Mouse (Mus musculus) testis, adult 2 months (tissue): Measurements from ENCODE around the gene Ube2f. TPM values are rescaled to one million over a fixed set of nuclear protein-coding genes. Genes with fewer than 3 reads are reported as not detected.

ENCODE experiments used
- H3K27ac ChIP-seq: fragments of 200-500 bp; 2 replicates; pipeline ENCODE4 v1.5.1; 2012; ENCODE audit warnings: low read depth, low read length; ENCODE audit not compliant: control insufficient read depth, insufficient read depth
- H3K27me3 ChIP-seq: fragments of 200-500 bp; 2 replicates; pipeline ENCODE4 v1.6.1; 2012; ENCODE audit warnings: mild to moderate bottlenecking, low read length, moderate library complexity; ENCODE audit not compliant: control insufficient read depth, insufficient read depth
- H3K36me3 ChIP-seq: fragments of 200-500 bp; 2 replicates; pipeline ENCODE4 v1.6.1; 2012; ENCODE audit warnings: mild to moderate bottlenecking, low read length; ENCODE audit not compliant: control insufficient read depth, insufficient read depth
- H3K4me1 ChIP-seq: fragments of 200-500 bp; 2 replicates; pipeline ENCODE4 v1.6.1; 2012; ENCODE audit warnings: low read length; ENCODE audit not compliant: control insufficient read depth, insufficient read depth
- H3K4me3 ChIP-seq: fragments of 200-500 bp; 2 replicates; pipeline ENCODE4 v1.5.1; 2012; ENCODE audit warnings: low read depth, mild to moderate bottlenecking, low read length, moderate library complexity, mixed read lengths; ENCODE audit not compliant: control insufficient read depth
- CTCF ChIP-seq: fragments of 200-500 bp; IDR thresholded peaks from 2 replicates; pipeline ENCODE4 v1.5.1; 2012; ENCODE audit warnings: low read depth, mild to moderate bottlenecking, inconsistent platforms, low read length, moderate library complexity; ENCODE audit not compliant: control insufficient read depth, insufficient read depth, insufficient replicate concordance
- POLR2A ChIP-seq: fragments of 200-500 bp; IDR thresholded peaks from 2 replicates; pipeline ENCODE4 v1.6.1; 2012; ENCODE audit warnings: low read depth, mild to moderate bottlenecking, inconsistent platforms, low read length, moderate library complexity; ENCODE audit not compliant: control insufficient read depth
- polyA plus RNA-seq: library from polyadenylated mRNA; depleted of rRNA; stranded (reverse); fragments of >200 nt; gene quantifications from 2 replicates; pipeline ENCODE4 v1.2.3, GENCODE M21; 2012

The Ube2f gene
- polyA plus RNA-seq, 1 experiment = 159 TPM

- Histone ChIP-seq H3K27ac (no peak overlapping the region), H3K4me1 (no peaks in the 10 kb centered on the region), H3K4me3 (no peak overlapping the region), H3K36me3 (no peaks in the 10 kb centered on the region; the same call in 1 of the 2 replicates), H3K27me3 (no peaks in the 10 kb centered on the region)
- TF ChIP-seq CTCF (no peak), POLR2A (no peak)
Observed at GRCm38 (mm10) chr1:91277480-91277879, 27.4 kb downstream of the Ube2f start.

- Histone ChIP-seq H3K4me1 (no peaks in the 10 kb centered on the region), H3K36me3 (no peaks in the 10 kb centered on the region; the same call in 1 of the 2 replicates), H3K4me3 (no peak overlapping the region), H3K27ac (no peak overlapping the region), H3K27me3 (no peaks in the 10 kb centered on the region)
- no peak for TF ChIP-seq CTCF
- no peak for TF ChIP-seq POLR2A
Observed at GRCm38 (mm10) chr1:91278410-91279119, 28.5 kb downstream of the Ube2f start.

- no peaks in the 10 kb centered on the region; the same call in 1 of the 2 replicates for H3K36me3 ChIP-seq
Observed at GRCm38 (mm10) chr1:91279126-91279525, 29.0 kb downstream of the Ube2f start.

GRCm38 (mm10) chr1:91282582-91282981 is 32.5 kb downstream of the Ube2f start:
- Histone ChIP-seq H3K27ac (no peak overlapping the region), H3K4me1 (no peaks in the 10 kb centered on the region), H3K36me3 (peaks cover 2% of the 10 kb centered on the region), H3K4me3 (no peak overlapping the region), H3K27me3 (no peaks in the 10 kb centered on the region)
- TF ChIP-seq POLR2A = no peak
- TF ChIP-seq CTCF = no peak

More at GRCm38 (mm10) chr1:91279126-91279525, 29.0 kb downstream of the Ube2f start:
- Histone ChIP-seq H3K27ac (no peak overlapping the region), H3K4me1 (no peaks in the 10 kb centered on the region), H3K4me3 (no peak overlapping the region), H3K27me3 (no peaks in the 10 kb centered on the region)
- no peak for TF ChIP-seq POLR2A

GRCm38 (mm10) chr1:91289375-91289774 is 39.3 kb downstream of the Ube2f start:
- H3K4me1 ChIP-seq = no peaks in the 10 kb centered on the region
- no peaks in the 10 kb centered on the region for H3K27me3 ChIP-seq
- H3K36me3 ChIP-seq = peaks cover 2% of the 10 kb centered on the region
- H3K27ac ChIP-seq = no peak overlapping the region
- TF ChIP-seq POLR2A = no peak
- TF ChIP-seq CTCF = no peak
- no peak overlapping the region for H3K4me3 ChIP-seq

GRCm38 (mm10) chr1:91292101-91292825 is 42.2 kb downstream of the Ube2f start:
- H3K4me1 ChIP-seq = no peaks in the 10 kb centered on the region
- H3K27ac ChIP-seq = no peak overlapping the region
- no peaks in the 10 kb centered on the region for H3K36me3 ChIP-seq
- no peaks in the 10 kb centered on the region for H3K27me3 ChIP-seq
- TF ChIP-seq CTCF = no peak
- no peak for TF ChIP-seq POLR2A
- no peak overlapping the region for H3K4me3 ChIP-seq

- no peak overlapping the region for H3K4me3 ChIP-seq
- no peak overlapping the region for H3K27ac ChIP-seq
- peaks cover 9% of the 10 kb centered on the region for H3K4me1 ChIP-seq
- no peaks in the 10 kb centered on the region for H3K36me3 ChIP-seq
- no peaks in the 10 kb centered on the region for H3K27me3 ChIP-seq
- TF ChIP-seq CTCF = no peak
- no peak for TF ChIP-seq POLR2A
Observed at GRCm38 (mm10) chr1:91295544-91295943, 45.4 kb downstream of the Ube2f start.
